Mouse (Mus musculus) hindbrain, embryonic 15.5 days (tissue): ENCODE results near the gene Spon2. TPM values are rescaled to one million over a fixed set of nuclear protein-coding genes. Genes with fewer than 3 reads are reported as not detected.

Experiments used
- polyA plus RNA-seq: library from polyadenylated mRNA; unstranded; fragments of >200 nt; fragmentation: Nextera tagmentation; extraction: Ambion mirVana; gene quantifications from 2 replicates; pipeline ENCODE4 v1.2.1, GENCODE M21; 2015

Gene Spon2
- polyA plus RNA-seq, 1 experiment from 2014 or later, result 4.0 TPM

Other genes starting within 250 kb of the Spon2 start
- 840 and 859 TPM in 2 replicates for gene Ywhah, start 199.6 kb downstream of the Spon2 start, polyA plus RNA-seq
- gene Slc5a1, start 114.2 kb downstream of the Spon2 start, polyA plus RNA-seq, result 0.26 and 0.31 TPM in 2 replicates
- gene Ctbp1, start 56.5 kb upstream of the Spon2 start, polyA plus RNA-seq, result 484 and 489 TPM in 2 replicates
- 125 and 127 TPM in 2 replicates for gene Maea, start 117.1 kb upstream of the Spon2 start, polyA plus RNA-seq
- 7.0 and 7.2 TPM in 2 replicates for gene Uvssa, start 160.1 kb upstream of the Spon2 start, polyA plus RNA-seq
- gene Nkx1-1, start 215.5 kb upstream of the Spon2 start, polyA plus RNA-seq, result 0.25 and 0.52 TPM in 2 replicates